Mouse (Mus musculus) urinary bladder, adult 2 months (tissue): Measurements from ENCODE around the gene Olfr1109. TPM values are rescaled to one million over a fixed set of nuclear protein-coding genes. Genes with fewer than 3 reads are reported as not detected.

ENCODE experiments used
- DNase-seq: peaks from one replicate; pipeline ENCODE4 v3.0.0; 2022; ENCODE audit warnings: low spot score
- polyA plus RNA-seq: library from polyadenylated mRNA; depleted of rRNA; stranded (reverse); fragments of >200 nt; gene quantifications from 2 replicates; pipeline ENCODE4 v1.2.3, GENCODE M21; 2012; rRNA removed

Olfr1109 gene
- polyA plus RNA-seq, result not detected in 2 replicates

GRCm38 (mm10) chr2:87095908-87096307 is at the start of gene Olfr1109:
Olfr1109 (minus strand) TSS chr2:87096008.
- no peak for DNase-seq

GRCm38 (mm10) chr2:87140200-87140599 is 44.4 kb upstream of the Olfr1109 start, which contains the start of gene Olfr1110:
Olfr1110 (minus strand) TSS chr2:87140300.
- no peak for DNase-seq

GRCm38 (mm10) chr2:87114467-87114866 is 18.7 kb upstream of the Olfr1109 start, which contains the start of gene Olfr259:
Olfr259 (minus strand) TSS chr2:87114567.
- DNase-seq, result no peak

- no peak for DNase-seq
These were observed 20.1 kb downstream of the Olfr1109 start, which contains the start of gene Olfr1107 for GRCm38 (mm10) chr2:87075717-87076116. Olfr1107 (minus strand) TSS chr2:87075817.

- no peak for DNase-seq
These were observed 43.6 kb downstream of the Olfr1109 start, which contains the start of gene Olfr1106 for GRCm38 (mm10) chr2:87052173-87052572. Olfr1106 (minus strand) TSS chr2:87052273.

Other genes starting within 250 kb of the Olfr1109 start
- not detected in 2 replicates for gene Olfr1095, start 244.3 kb downstream of the Olfr1109 start, polyA plus RNA-seq
- not detected in 2 replicates for gene Gm13723, start 221.2 kb downstream of the Olfr1109 start, polyA plus RNA-seq
- not detected in 2 replicates for gene Olfr1097, start 203.8 kb downstream of the Olfr1109 start, polyA plus RNA-seq
- not detected in 2 replicates for gene Olfr1098, start 171.5 kb downstream of the Olfr1109 start, polyA plus RNA-seq
- gene Olfr1099, start 135.3 kb downstream of the Olfr1109 start, polyA plus RNA-seq, result not detected in 2 replicates
- gene Olfr1100, start 116.1 kb downstream of the Olfr1109 start, polyA plus RNA-seq, result not detected in 2 replicates
- gene Olfr1101, start 104.8 kb downstream of the Olfr1109 start, polyA plus RNA-seq, result not detected in 2 replicates
- not detected in 2 replicates for gene Olfr1102, start 97.6 kb downstream of the Olfr1109 start, polyA plus RNA-seq
- not detected in 2 replicates for gene Olfr1104, start 68.9 kb downstream of the Olfr1109 start, polyA plus RNA-seq
- not detected in 2 replicates for gene Olfr1105, start 59.5 kb downstream of the Olfr1109 start, polyA plus RNA-seq
- not detected in 2 replicates for gene Olfr1106, start 43.7 kb downstream of the Olfr1109 start, polyA plus RNA-seq
- not detected in 2 replicates for gene Olfr1107, start 20.2 kb downstream of the Olfr1109 start, polyA plus RNA-seq
- gene Olfr259, start 18.6 kb upstream of the Olfr1109 start, polyA plus RNA-seq, result not detected in 2 replicates
- gene Olfr1110, start 44.3 kb upstream of the Olfr1109 start, polyA plus RNA-seq, result not detected in 2 replicates
- not detected in 2 replicates for gene Olfr1111, start 56.6 kb upstream of the Olfr1109 start, polyA plus RNA-seq
- not detected in 2 replicates for gene Olfr1112, start 91.8 kb upstream of the Olfr1109 start, polyA plus RNA-seq
- gene Olfr1113, start 113.0 kb upstream of the Olfr1109 start, polyA plus RNA-seq, result not detected in 2 replicates
- not detected in 2 replicates for gene Olfr1115, start 152.0 kb upstream of the Olfr1109 start, polyA plus RNA-seq
- gene Olfr1116, start 171.5 kb upstream of the Olfr1109 start, polyA plus RNA-seq, result not detected in 2 replicates
- gene Olfr1118, start 211.6 kb upstream of the Olfr1109 start, polyA plus RNA-seq, result not detected in 2 replicates